Mouse (Mus musculus) neural tube, embryonic 15.5 days (tissue): Measurements from ENCODE around the gene Fuca1. TPM values are rescaled to one million over a fixed set of nuclear protein-coding genes. Genes with fewer than 3 reads are reported as not detected.

Experiments
- ATAC-seq: fragments of 200-750 bp; cut with Nextera tagmentation; 2 replicates; pipeline ENCODE4 v1.8.0; 2017; ENCODE audit warnings: mild to moderate bottlenecking, moderate TSS enrichment, moderate library complexity; ENCODE audit not compliant: low FRiP score
- H3K27ac ChIP-seq: fragments of 300-500 bp; sonication (generic); replicated peaks from 2 replicates; pipeline ENCODE4 v1.5.1; 2015; ENCODE audit warnings: mild to moderate bottlenecking, inconsistent platforms
- H3K27me3 ChIP-seq: fragments of 300-500 bp; sonication (generic); replicated peaks from 2 replicates; pipeline ENCODE4 v1.6.1; 2015; ENCODE audit warnings: inconsistent platforms
- H3K36me3 ChIP-seq: fragments of 300-500 bp; sonication (generic); 2 replicates; pipeline ENCODE4 v1.6.1; 2015; ENCODE audit warnings: inconsistent platforms
- H3K4me1 ChIP-seq: fragments of 300-500 bp; sonication (generic); 2 replicates; pipeline ENCODE4 v1.6.1; 2015; ENCODE audit warnings: inconsistent platforms
- H3K4me2 ChIP-seq: fragments of 300-500 bp; sonication (generic); 2 replicates; pipeline ENCODE4 v1.6.1; 2015; ENCODE audit warnings: inconsistent platforms, mild to moderate bottlenecking, moderate library complexity
- H3K4me3 ChIP-seq: fragments of 300-500 bp; sonication (generic); replicated peaks from 2 replicates; pipeline ENCODE4 v1.5.1; 2015; ENCODE audit warnings: mild to moderate bottlenecking, inconsistent platforms
- H3K9ac ChIP-seq: fragments of 300-500 bp; sonication (generic); replicated peaks from 2 replicates; pipeline ENCODE4 v1.6.1; 2015; ENCODE audit warnings: mild to moderate bottlenecking, inconsistent platforms
- H3K9me3 ChIP-seq: fragments of 300-500 bp; sonication (generic); replicated peaks from 2 replicates; pipeline ENCODE4 v1.6.1; 2016; ENCODE audit warnings: inconsistent platforms
- WGBS: fragments of 180-500 bp; shearing (Covaris S2); methylation state at CpG from one replicate; pipeline ENCODE4 v1.1.7; 2015; ENCODE audit warnings: mixed read lengths; 5-methylcytosine and 5-hydroxymethylcytosine counted together
- polyA plus RNA-seq: library from polyadenylated mRNA; unstranded; fragments of >200 nt; fragmentation: Nextera tagmentation; extraction: Ambion mirVana; gene quantifications from 2 replicates; pipeline ENCODE4 v1.2.1, GENCODE M21; 2015

The Fuca1 gene
- polyA plus RNA-seq, 1 experiment from 2014 or later: 68.6 TPM

DNA sequence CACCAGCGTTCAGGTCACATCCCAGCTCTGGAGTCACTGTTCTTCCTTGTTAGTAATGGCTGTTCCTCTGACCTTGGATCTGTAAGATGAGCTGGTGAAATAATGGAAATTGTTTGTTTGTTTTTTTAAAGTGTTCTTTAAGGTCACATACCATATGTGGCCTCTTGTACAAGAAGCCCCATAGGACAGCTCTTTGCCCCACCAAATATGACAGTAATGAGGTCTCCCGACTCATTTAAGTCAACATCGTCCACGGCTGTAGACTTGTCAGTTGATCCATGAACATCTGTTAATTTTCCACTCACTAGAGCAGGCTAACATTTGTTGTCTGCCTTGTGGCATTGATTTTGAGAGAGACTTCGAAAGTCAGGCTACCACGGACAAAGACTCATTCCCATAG, 41.5 kb upstream of the Fuca1 start:
- Histone ChIP-seq H3K27ac (no peak overlapping the region), H3K4me3 (no peak overlapping the region), H3K36me3 (no peaks in the 10 kb centered on the region), H3K27me3 (no peaks in the 10 kb centered on the region), H3K9ac (no peak overlapping the region), H3K4me2 (no peak overlapping the region), H3K9me3 (no peaks in the 10 kb centered on the region), H3K4me1 (peaks cover 31% of the 10 kb centered on the region)
- WGBS: 77% methylated on average over 6 of the region's 6 CpGs
- ATAC-seq: no peak

DNA sequence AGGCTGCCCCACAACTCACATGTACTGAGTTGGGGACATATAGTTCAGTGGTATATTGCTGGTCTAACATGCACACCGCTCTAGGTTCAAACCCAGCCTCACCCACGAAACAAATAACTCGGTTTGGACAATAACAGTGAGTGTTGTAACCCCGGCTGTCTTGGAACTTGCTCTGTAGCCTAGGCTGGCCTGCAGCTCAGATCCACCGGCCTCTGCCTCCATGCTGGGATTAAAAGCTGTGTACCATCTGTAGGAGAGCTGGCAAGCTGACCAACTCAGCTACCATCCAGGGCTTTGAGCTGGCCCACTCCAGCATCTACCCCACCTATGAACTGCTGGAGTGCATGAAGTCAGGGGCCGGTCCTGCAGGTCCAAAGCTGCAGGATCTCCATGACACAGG, 40.5 kb upstream of the Fuca1 start:
- 91% methylated on average over 6 of the region's 6 CpGs for WGBS
- Histone ChIP-seq H3K36me3 (no peaks in the 10 kb centered on the region), H3K9me3 (no peaks in the 10 kb centered on the region), H3K4me3 (no peak overlapping the region), H3K27me3 (no peaks in the 10 kb centered on the region), H3K9ac (no peak overlapping the region), H3K4me2 (no peak overlapping the region), H3K4me1 (peaks cover 21% of the 10 kb centered on the region), H3K27ac (no peak overlapping the region)
- no peak for ATAC-seq

DNA sequence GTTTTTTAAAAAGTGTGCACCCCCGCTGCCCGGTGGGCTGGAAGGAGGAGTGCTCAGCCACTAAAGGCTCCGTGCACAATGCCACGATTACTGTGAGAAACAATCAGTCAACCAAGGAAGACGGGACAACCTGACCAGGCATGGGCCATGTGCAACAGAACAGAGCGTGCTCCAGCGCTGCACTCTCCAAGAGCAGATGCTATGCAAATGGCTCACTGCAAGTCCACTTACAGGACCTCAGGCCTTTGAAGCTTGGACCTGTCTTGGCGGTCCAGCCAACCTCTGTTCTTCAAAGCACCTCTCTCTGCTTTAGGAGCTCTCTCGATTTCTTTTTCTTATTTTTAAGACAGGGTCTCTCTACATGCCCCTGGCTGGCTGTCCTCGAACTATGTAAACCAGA, 40.0 kb upstream of the Fuca1 start:
- Histone ChIP-seq H3K9me3 (no peaks in the 10 kb centered on the region), H3K4me1 (peaks cover 16% of the 10 kb centered on the region), H3K4me2 (no peak overlapping the region), H3K27ac (no peak overlapping the region), H3K4me3 (no peak overlapping the region), H3K9ac (no peak overlapping the region), H3K27me3 (no peaks in the 10 kb centered on the region), H3K36me3 (no peaks in the 10 kb centered on the region)
- 84% methylated on average over 10 of the region's 10 CpGs for WGBS
- no peak for ATAC-seq

DNA sequence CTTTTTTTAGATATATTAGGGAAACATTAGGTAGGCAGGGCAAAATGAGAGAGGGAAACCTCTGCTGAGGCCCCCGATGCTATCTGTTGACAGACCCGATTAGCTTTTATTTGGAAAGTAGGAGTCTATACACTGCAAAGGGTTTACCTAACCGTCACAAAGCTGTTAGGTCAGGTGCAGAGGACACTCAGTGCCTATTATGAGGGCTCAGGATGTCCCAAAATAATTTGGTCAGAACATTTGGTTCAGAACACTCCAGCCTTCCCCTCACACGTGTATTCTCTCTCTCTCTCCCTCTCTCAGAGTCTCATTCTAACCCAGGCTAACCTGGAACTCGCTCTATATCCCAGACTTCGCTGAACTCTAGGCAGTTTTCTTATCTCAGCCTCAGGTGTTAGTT, 38.5 kb upstream of the Fuca1 start:
- no peaks in the 10 kb centered on the region for H3K27me3 ChIP-seq
- no peak overlapping the region for H3K4me3 ChIP-seq
- H3K9me3 ChIP-seq: no peaks in the 10 kb centered on the region
- H3K4me2 ChIP-seq: no peak overlapping the region
- H3K27ac ChIP-seq: no peak overlapping the region
- H3K36me3 ChIP-seq: no peaks in the 10 kb centered on the region
- H3K4me1 ChIP-seq: peaks cover 1% of the 10 kb centered on the region
- no peak overlapping the region for H3K9ac ChIP-seq
- no peak for ATAC-seq
- WGBS: 82% methylated on average over 6 of the region's 6 CpGs

DNA sequence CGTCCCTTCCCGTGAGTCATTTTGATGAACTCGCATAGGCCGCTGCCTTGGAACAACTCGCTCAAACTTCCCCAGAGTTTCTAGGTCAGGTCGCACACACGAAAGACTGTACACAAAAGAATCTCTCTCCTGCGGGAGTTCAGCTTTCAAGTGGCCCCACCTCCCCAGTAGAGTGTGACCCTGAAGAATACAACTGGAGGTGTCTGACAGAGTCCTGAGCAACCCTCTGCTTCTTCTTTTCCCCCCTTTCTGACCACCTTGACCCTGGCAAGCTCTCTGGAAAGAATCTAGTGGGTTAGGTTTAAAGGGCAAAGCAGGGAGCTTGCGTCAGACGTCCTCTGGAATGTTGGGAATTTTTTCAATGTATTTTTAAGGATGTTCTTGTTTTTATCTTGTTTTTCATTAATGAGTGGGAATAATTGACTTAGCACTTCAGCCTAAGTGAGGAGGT, 37.1 kb upstream of the Fuca1 start:
- H3K36me3 ChIP-seq: no peaks in the 10 kb centered on the region

DNA sequence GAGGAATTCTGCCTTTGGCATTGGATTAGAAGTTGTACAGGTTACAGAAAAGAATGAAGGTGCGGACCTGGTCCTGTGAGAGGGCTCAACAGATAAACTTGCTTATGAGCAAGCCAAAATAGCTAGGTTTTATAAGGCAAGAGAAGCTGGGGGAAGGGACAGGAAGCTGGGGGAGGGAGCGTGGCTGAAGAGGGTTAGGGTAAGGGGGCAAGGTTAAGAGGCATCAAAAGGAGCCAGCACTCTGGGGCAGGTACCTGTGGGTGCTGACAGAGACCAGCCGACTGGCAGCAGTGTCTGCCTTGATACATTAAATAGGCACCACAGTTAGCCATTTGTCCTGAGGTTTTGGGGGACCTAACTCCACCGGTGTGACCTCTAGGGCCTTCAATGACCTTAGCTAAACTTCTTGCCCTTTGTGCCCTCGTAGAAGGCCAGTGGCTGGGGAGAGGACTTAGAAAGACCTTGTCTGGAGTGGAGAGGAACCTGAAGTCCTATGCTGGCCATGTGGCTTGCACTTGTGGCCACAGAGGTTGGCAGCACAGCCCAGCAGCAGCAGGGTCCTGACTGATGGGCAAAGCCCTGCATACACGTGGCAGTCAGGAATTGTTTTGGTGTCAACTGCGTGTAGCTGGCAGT, 36.5 kb upstream of the Fuca1 start:
- Histone ChIP-seq H3K4me1 (no peaks in the 10 kb centered on the region), H3K27me3 (no peaks in the 10 kb centered on the region), H3K4me2 (no peak overlapping the region), H3K27ac (no peak overlapping the region), H3K36me3 (no peaks in the 10 kb centered on the region), H3K4me3 (no peak overlapping the region), H3K9ac (no peak overlapping the region), H3K9me3 (no peaks in the 10 kb centered on the region)
- ATAC-seq: no peak
- WGBS: 74% methylated on average over 7 of the region's 7 CpGs

More for the DNA sequence above, 37.1 kb upstream of the Fuca1 start:
- Histone ChIP-seq H3K27ac (no peak overlapping the region), H3K27me3 (no peaks in the 10 kb centered on the region), H3K4me1 (no peaks in the 10 kb centered on the region), H3K4me2 (no peak overlapping the region), H3K9ac (no peak overlapping the region), H3K9me3 (no peaks in the 10 kb centered on the region), H3K4me3 (no peak overlapping the region)
- no peak for ATAC-seq
- 57% methylated on average over 10 of the region's 10 CpGs for WGBS

DNA sequence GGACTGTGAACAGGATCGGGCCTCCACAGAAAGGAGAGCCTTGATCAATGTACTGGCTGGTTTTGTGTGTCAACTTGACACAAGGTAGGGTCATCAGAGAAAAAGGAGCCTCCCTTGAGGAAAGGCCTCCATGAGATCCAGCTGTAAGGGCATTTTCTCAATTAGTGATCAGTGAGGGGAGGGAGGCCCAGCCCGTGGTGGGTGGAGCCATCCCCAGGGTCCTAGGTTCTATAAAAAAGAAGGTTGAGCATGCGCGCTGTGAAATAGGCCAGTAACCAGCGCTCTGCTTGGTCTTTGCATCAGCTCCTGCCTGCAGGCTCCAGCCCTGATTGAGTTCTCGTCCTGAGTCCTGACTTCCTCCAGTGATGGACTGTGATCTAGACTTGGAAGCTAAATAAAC, 36.0 kb upstream of the Fuca1 start:
- Histone ChIP-seq H3K27ac (no peak overlapping the region), H3K4me1 (no peaks in the 10 kb centered on the region), H3K9ac (no peak overlapping the region), H3K27me3 (no peaks in the 10 kb centered on the region), H3K36me3 (no peaks in the 10 kb centered on the region), H3K4me3 (no peak overlapping the region), H3K9me3 (no peaks in the 10 kb centered on the region), H3K4me2 (no peak overlapping the region)
- 40% methylated on average over 6 of the region's 6 CpGs for WGBS
- ATAC-seq: no peak

DNA sequence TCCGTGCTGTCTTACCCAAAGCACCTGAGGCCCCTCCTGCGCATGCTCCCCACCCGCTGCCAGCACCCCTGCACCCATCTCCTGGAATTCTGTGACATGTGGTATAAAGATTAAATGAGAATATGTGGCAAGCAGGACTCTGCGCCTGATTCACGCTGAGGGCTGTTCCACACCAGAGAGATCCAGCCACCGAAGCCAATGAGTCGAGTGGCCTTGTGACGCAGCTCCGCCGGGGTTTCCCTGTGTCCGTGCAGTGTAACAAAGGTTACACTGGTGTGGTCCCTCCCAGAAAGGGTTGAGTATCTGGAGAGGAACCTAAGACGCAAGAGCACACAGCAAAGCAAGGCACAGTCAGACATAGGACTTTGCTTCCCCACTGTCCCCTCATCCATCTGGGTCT, 34.9 kb upstream of the Fuca1 start:
- 92% methylated on average over 12 of the region's 12 CpGs for WGBS
- Histone ChIP-seq H3K9ac (no peak overlapping the region), H3K27ac (no peak overlapping the region), H3K36me3 (no peaks in the 10 kb centered on the region), H3K4me3 (no peak overlapping the region), H3K9me3 (no peaks in the 10 kb centered on the region), H3K4me1 (no peaks in the 10 kb centered on the region), H3K27me3 (no peaks in the 10 kb centered on the region), H3K4me2 (no peak overlapping the region)
- ATAC-seq: no peak

DNA sequence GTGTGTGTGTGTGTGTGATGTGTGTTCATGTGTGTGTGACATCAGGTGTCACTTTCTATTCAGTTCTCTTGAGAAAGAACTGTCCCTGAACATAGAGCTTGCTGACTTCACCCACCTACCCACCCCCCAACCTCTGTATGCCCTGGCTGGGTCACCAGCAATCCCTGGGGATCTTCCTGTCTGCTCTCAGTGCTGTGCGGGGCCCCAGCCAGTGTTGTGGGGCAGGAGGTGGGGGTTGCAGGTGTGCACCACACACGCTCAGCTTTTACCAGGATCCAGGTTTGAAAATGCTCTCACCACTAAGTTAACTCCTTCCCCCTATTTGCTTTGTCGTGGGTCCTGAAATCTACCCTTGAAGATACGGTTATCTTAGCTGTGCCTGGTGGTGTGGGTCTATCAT, 34.4 kb upstream of the Fuca1 start:
- H3K36me3 ChIP-seq: no peaks in the 10 kb centered on the region
- no peak for ATAC-seq
- WGBS: 94% methylated on average over 4 of the region's 4 CpGs
- no peaks in the 10 kb centered on the region for H3K4me1 ChIP-seq
- H3K9me3 ChIP-seq: no peaks in the 10 kb centered on the region
- no peak overlapping the region for H3K4me2 ChIP-seq
- H3K27ac ChIP-seq: no peak overlapping the region
- H3K27me3 ChIP-seq: no peaks in the 10 kb centered on the region
- no peak overlapping the region for H3K4me3 ChIP-seq
- no peak overlapping the region for H3K9ac ChIP-seq

DNA sequence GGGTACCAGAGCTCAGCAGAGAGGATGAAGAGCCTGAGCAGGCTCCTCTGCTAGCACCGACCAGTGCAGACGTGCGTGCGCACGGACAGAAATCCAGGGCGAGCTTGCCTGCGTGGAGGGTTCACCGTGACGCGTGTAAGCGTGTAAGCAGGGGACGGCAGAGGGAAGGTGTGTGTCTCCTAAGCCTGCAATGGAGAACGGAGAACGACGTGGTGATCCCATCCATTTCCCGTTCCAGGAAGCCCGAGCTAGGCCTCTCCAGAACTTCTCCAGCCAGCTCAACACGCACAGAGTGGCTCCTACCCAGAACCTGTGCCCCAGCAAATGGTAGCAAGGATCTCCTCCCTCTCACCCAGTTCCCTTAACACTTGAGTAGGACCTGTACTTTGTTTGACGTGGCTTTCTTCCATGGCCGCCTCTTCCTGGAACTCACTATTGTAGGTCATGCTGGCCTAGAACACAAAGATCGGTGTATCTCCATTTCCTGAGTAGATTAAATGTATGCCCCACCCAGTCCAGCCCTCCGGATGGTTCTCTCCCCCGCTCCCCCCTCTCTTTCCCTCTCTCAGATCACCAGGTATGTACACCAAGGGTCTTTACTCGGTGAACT, 32.0 kb upstream of the Fuca1 start:
- WGBS: 94% methylated on average over 24 of the region's 24 CpGs
- H3K27ac ChIP-seq: no peak overlapping the region
- H3K36me3 ChIP-seq: no peaks in the 10 kb centered on the region
- no peak overlapping the region for H3K4me2 ChIP-seq
- H3K27me3 ChIP-seq: no peaks in the 10 kb centered on the region
- H3K9ac ChIP-seq: no peak overlapping the region
- no peak overlapping the region for H3K4me3 ChIP-seq
- H3K9me3 ChIP-seq: no peaks in the 10 kb centered on the region
- no peak for ATAC-seq
- no peaks in the 10 kb centered on the region for H3K4me1 ChIP-seq

DNA sequence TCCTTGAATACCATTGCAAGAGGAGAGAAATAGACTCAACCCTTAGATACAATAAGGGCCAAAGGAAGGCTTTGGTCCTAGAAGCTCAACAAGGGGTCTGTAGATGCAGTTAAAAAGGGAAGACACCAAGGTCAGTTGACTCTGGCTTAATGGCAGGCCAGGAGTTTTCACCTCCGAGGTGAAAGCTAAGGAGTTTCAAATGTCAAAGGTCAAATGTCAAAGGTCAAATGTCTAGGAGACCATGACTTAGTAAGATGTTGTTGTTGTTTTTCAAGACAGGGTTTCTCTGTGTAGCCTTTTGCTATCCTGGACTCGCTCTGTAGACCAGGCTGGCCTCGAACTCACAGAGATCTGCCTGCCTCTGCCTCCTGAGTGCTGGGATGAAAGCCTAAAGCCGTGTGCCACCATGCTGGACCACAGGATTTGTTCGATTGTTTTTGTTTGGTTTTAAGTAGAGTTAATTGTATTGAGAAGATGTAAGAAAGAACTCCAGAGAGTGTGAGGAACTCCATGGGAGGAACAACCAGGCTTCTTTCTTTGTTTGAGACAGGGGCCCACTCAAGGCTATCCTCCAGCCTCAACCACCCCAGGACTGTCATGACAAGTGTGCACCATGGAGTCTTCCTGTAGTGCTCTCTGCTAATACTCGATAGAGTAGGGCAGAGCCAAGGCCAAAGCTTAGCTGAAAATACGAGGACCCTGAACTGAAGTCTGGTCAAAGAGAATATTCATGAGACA, 31.2 kb upstream of the Fuca1 start:
- Histone ChIP-seq H3K4me3 (no peak overlapping the region), H3K4me2 (no peak overlapping the region), H3K27me3 (no peaks in the 10 kb centered on the region), H3K9ac (no peak overlapping the region), H3K4me1 (no peaks in the 10 kb centered on the region), H3K9me3 (no peaks in the 10 kb centered on the region), H3K27ac (no peak overlapping the region), H3K36me3 (no peaks in the 10 kb centered on the region)
- no peak for ATAC-seq
- WGBS: 85% methylated on average over 7 of the region's 7 CpGs

DNA sequence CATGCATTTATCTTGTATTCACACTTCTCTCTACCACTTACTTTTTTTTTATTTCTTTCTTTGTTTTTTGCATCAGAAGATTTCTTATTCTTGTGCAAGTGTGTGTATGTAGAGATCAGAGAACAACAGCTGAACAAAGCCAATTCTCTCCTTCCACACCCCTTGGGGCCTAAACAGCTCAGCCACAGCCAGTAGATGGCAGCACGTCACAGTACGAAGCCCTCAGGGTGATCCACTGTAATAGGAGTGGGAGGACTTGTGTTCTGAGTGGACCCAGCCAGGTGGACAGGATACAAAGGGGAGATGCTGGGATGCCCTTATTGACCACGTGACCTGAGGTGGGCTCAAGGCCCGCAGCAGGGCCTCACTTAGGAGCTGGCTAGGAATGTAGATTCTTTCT, 30.7 kb upstream of the Fuca1 start:
- H3K27me3 ChIP-seq: no peaks in the 10 kb centered on the region
- no peak for ATAC-seq
- no peaks in the 10 kb centered on the region for H3K4me1 ChIP-seq
- no peak overlapping the region for H3K9ac ChIP-seq
- 5% methylated on average over 4 of the region's 4 CpGs for WGBS
- no peaks in the 10 kb centered on the region for H3K36me3 ChIP-seq
- no peak overlapping the region for H3K4me3 ChIP-seq
- H3K4me2 ChIP-seq: no peak overlapping the region
- H3K27ac ChIP-seq: no peak overlapping the region
- no peaks in the 10 kb centered on the region for H3K9me3 ChIP-seq
